Mouse (Mus musculus): Measurements from ENCODE around the gene Efcab6.

- TF ChIP-seq CTCF (IDR thresholded peaks at IDR 0.05; ENCODE audit: control insufficient read depth, insufficient read depth, low read length) (no peak), POLR2A (IDR thresholded peaks at IDR 0.05; ENCODE audit: borderline replicate concordance, control insufficient read depth, low read depth, low read length) (no peak)
Measured at GRCm38 (mm10) chr15:83915376-83915775, 149.8 kb downstream of the Efcab6 start.
